Mouse (Mus musculus) neural tube, embryonic 15.5 days (tissue): Measurements from ENCODE around the gene Usp6nl. TPM values are rescaled to one million over a fixed set of nuclear protein-coding genes. Genes with fewer than 3 reads are reported as not detected.
A peak's percentile ranks its signal among the peaks of the same experiment; 100 is the strongest.

ENCODE experiments used
- ATAC-seq: fragments of 200-750 bp; cut with Nextera tagmentation; 2 replicates; pipeline ENCODE4 v1.8.0; 2017; ENCODE audit warnings: mild to moderate bottlenecking, moderate TSS enrichment, moderate library complexity; ENCODE audit not compliant: low FRiP score
- H3K27ac ChIP-seq: fragments of 300-500 bp; sonication (generic); replicated peaks from 2 replicates; pipeline ENCODE4 v1.5.1; 2015; ENCODE audit warnings: mild to moderate bottlenecking, inconsistent platforms
- H3K27me3 ChIP-seq: fragments of 300-500 bp; sonication (generic); replicated peaks from 2 replicates; pipeline ENCODE4 v1.6.1; 2015; ENCODE audit warnings: inconsistent platforms
- H3K36me3 ChIP-seq: fragments of 300-500 bp; sonication (generic); 2 replicates; pipeline ENCODE4 v1.6.1; 2015; ENCODE audit warnings: inconsistent platforms
- H3K4me1 ChIP-seq: fragments of 300-500 bp; sonication (generic); 2 replicates; pipeline ENCODE4 v1.6.1; 2015; ENCODE audit warnings: inconsistent platforms
- H3K4me2 ChIP-seq: fragments of 300-500 bp; sonication (generic); 2 replicates; pipeline ENCODE4 v1.6.1; 2015; ENCODE audit warnings: inconsistent platforms, mild to moderate bottlenecking, moderate library complexity
- H3K4me3 ChIP-seq: fragments of 300-500 bp; sonication (generic); replicated peaks from 2 replicates; pipeline ENCODE4 v1.5.1; 2015; ENCODE audit warnings: mild to moderate bottlenecking, inconsistent platforms
- H3K9ac ChIP-seq: fragments of 300-500 bp; sonication (generic); replicated peaks from 2 replicates; pipeline ENCODE4 v1.6.1; 2015; ENCODE audit warnings: mild to moderate bottlenecking, inconsistent platforms
- H3K9me3 ChIP-seq: fragments of 300-500 bp; sonication (generic); replicated peaks from 2 replicates; pipeline ENCODE4 v1.6.1; 2016; ENCODE audit warnings: inconsistent platforms
- WGBS: fragments of 180-500 bp; shearing (Covaris S2); methylation state at CpG from one replicate; pipeline ENCODE4 v1.1.7; 2015; ENCODE audit warnings: mixed read lengths; 5-methylcytosine and 5-hydroxymethylcytosine counted together
- polyA plus RNA-seq: library from polyadenylated mRNA; unstranded; fragments of >200 nt; fragmentation: Nextera tagmentation; extraction: Ambion mirVana; gene quantifications from 2 replicates; pipeline ENCODE4 v1.2.1, GENCODE M21; 2015

The Usp6nl gene
- polyA plus RNA-seq, 1 experiment from 2014 or later = 6.5 TPM

GRCm38 (mm10) chr2:6335032-6335735 lies 12.7 kb downstream of the Usp6nl start:
- H3K9me3 ChIP-seq = no peaks in the 10 kb centered on the region
- no peak overlapping the region for H3K4me3 ChIP-seq
- no peaks in the 10 kb centered on the region for H3K27me3 ChIP-seq
- H3K4me1 ChIP-seq = peaks cover 9% of the 10 kb centered on the region; the same call in 1 of the 2 replicates
- no peaks in the 10 kb centered on the region for H3K36me3 ChIP-seq
- H3K9ac ChIP-seq = no peak overlapping the region
- WGBS = 85% methylated on average over 14 of the region's 14 CpGs
- H3K4me2 ChIP-seq = no peak overlapping the region
- H3K27ac ChIP-seq = no peak overlapping the region
- ATAC-seq = no peak

- no peak overlapping the region for H3K27ac ChIP-seq
- H3K9ac ChIP-seq = no peak overlapping the region
- ATAC-seq = no peak
- WGBS = 100% methylated on average over 1 of the region's 1 CpGs
- H3K36me3 ChIP-seq = no peaks in the 10 kb centered on the region
- H3K27me3 ChIP-seq = no peaks in the 10 kb centered on the region
- no peak overlapping the region for H3K4me2 ChIP-seq
- H3K4me1 ChIP-seq = peaks cover 7% of the 10 kb centered on the region; the same call in 1 of the 2 replicates
- no peaks in the 10 kb centered on the region for H3K9me3 ChIP-seq
- H3K4me3 ChIP-seq = no peak overlapping the region
Measured at GRCm38 (mm10) chr2:6336013-6336412, 13.5 kb downstream of the Usp6nl start.

GRCm38 (mm10) chr2:6336649-6337048 lies 14.2 kb downstream of the Usp6nl start:
- WGBS = 90% methylated on average over 3 of the region's 3 CpGs
- Histone ChIP-seq H3K36me3 (no peaks in the 10 kb centered on the region), H3K4me3 (no peak overlapping the region), H3K4me2 (no peak overlapping the region), H3K4me1 (peaks cover 3% of the 10 kb centered on the region; the same call in 1 of the 2 replicates), H3K27me3 (no peaks in the 10 kb centered on the region), H3K9ac (no peak overlapping the region), H3K27ac (no peak overlapping the region), H3K9me3 (no peaks in the 10 kb centered on the region)
- ATAC-seq = no peak

GRCm38 (mm10) chr2:6337436-6337835 lies 15.0 kb downstream of the Usp6nl start:
- Histone ChIP-seq H3K4me1 (no peaks in the 10 kb centered on the region), H3K4me2 (no peak overlapping the region), H3K9ac (no peak overlapping the region), H3K36me3 (no peaks in the 10 kb centered on the region), H3K9me3 (no peaks in the 10 kb centered on the region), H3K27ac (no peak overlapping the region), H3K4me3 (no peak overlapping the region), H3K27me3 (no peaks in the 10 kb centered on the region)
- 89% methylated on average over 2 of the region's 2 CpGs for WGBS
- no peak for ATAC-seq

GRCm38 (mm10) chr2:6338031-6338629 lies 15.7 kb downstream of the Usp6nl start:
- Histone ChIP-seq H3K4me1 (no peaks in the 10 kb centered on the region), H3K4me2 (no peak overlapping the region), H3K27ac (no peak overlapping the region), H3K9me3 (no peaks in the 10 kb centered on the region), H3K4me3 (no peak overlapping the region), H3K36me3 (no peaks in the 10 kb centered on the region), H3K9ac (no peak overlapping the region), H3K27me3 (no peaks in the 10 kb centered on the region)
- ATAC-seq = no peak
- WGBS = 79% methylated on average over 9 of the region's 9 CpGs

GRCm38 (mm10) chr2:6340439-6340838 lies 18.0 kb downstream of the Usp6nl start:
- Histone ChIP-seq H3K4me2 (no peak overlapping the region), H3K9me3 (no peaks in the 10 kb centered on the region), H3K27ac (no peak overlapping the region), H3K36me3 (no peaks in the 10 kb centered on the region), H3K4me3 (no peak overlapping the region), H3K4me1 (no peaks in the 10 kb centered on the region), H3K27me3 (no peaks in the 10 kb centered on the region), H3K9ac (no peak overlapping the region)
- 91% methylated on average over 2 of the region's 2 CpGs for WGBS
- ATAC-seq = no peak

- H3K27me3 ChIP-seq = no peaks in the 10 kb centered on the region
- no peaks in the 10 kb centered on the region for H3K9me3 ChIP-seq
- H3K36me3 ChIP-seq = no peaks in the 10 kb centered on the region
- no peak overlapping the region for H3K9ac ChIP-seq
- WGBS = 88% methylated on average over 7 of the region's 7 CpGs
- no peak for ATAC-seq
- H3K27ac ChIP-seq = no peak overlapping the region
- no peak overlapping the region for H3K4me3 ChIP-seq
- H3K4me1 ChIP-seq = no peaks in the 10 kb centered on the region
- no peak overlapping the region for H3K4me2 ChIP-seq
Measured at GRCm38 (mm10) chr2:6341496-6341895, 19.0 kb downstream of the Usp6nl start.

GRCm38 (mm10) chr2:6349256-6350092 lies 27.0 kb downstream of the Usp6nl start:
- H3K9ac ChIP-seq = no peak overlapping the region
- H3K4me2 ChIP-seq = no peak overlapping the region
- WGBS = 69% methylated on average over 11 of the region's 11 CpGs
- no peaks in the 10 kb centered on the region for H3K36me3 ChIP-seq
- peak; percentile 45; the same call in 1 of the 2 replicates for ATAC-seq
- no peaks in the 10 kb centered on the region for H3K27me3 ChIP-seq
- H3K4me3 ChIP-seq = no peak overlapping the region
- H3K9me3 ChIP-seq = no peaks in the 10 kb centered on the region
- no peak overlapping the region for H3K27ac ChIP-seq
- peaks cover 23% of the 10 kb centered on the region for H3K4me1 ChIP-seq

GRCm38 (mm10) chr2:6350164-6350563 lies 27.7 kb downstream of the Usp6nl start:
- Histone ChIP-seq H3K9me3 (no peaks in the 10 kb centered on the region), H3K27ac (no peak overlapping the region), H3K4me1 (peaks cover 23% of the 10 kb centered on the region), H3K36me3 (no peaks in the 10 kb centered on the region), H3K4me2 (no peak overlapping the region), H3K9ac (no peak overlapping the region), H3K4me3 (no peak overlapping the region), H3K27me3 (no peaks in the 10 kb centered on the region)
- 89% methylated on average over 9 of the region's 9 CpGs for WGBS
- no peak for ATAC-seq

- H3K4me1 ChIP-seq = peaks cover 23% of the 10 kb centered on the region
- WGBS = 83% methylated on average over 7 of the region's 7 CpGs
- no peak for ATAC-seq
Measured at GRCm38 (mm10) chr2:6350931-6351695, 28.6 kb downstream of the Usp6nl start.

GRCm38 (mm10) chr2:6352541-6352971 lies 30.1 kb downstream of the Usp6nl start:
- Histone ChIP-seq H3K27me3 (no peaks in the 10 kb centered on the region), H3K4me2 (peak overlapping the region; percentile 35), H3K27ac (no peak overlapping the region), H3K9ac (no peak overlapping the region), H3K4me3 (no peak overlapping the region), H3K36me3 (no peaks in the 10 kb centered on the region), H3K4me1 (peaks cover 23% of the 10 kb centered on the region), H3K9me3 (no peaks in the 10 kb centered on the region)
- WGBS = 49% methylated on average over 14 of the region's 14 CpGs
- no peak for ATAC-seq

More at GRCm38 (mm10) chr2:6350931-6351695, 28.6 kb downstream of the Usp6nl start:
- no peaks in the 10 kb centered on the region for H3K9me3 ChIP-seq
- H3K4me2 ChIP-seq = no peak overlapping the region
- no peak overlapping the region for H3K4me3 ChIP-seq
- no peak overlapping the region for H3K9ac ChIP-seq
- no peaks in the 10 kb centered on the region for H3K27me3 ChIP-seq
- no peaks in the 10 kb centered on the region for H3K36me3 ChIP-seq
- H3K27ac ChIP-seq = no peak overlapping the region
